Mouse (Mus musculus) cortical plate, adult 2 months (tissue): ENCODE results near the gene Tmod2.

Experiments
- CTCF ChIP-seq: fragments of 200-500 bp; IDR thresholded peaks from 2 replicates; pipeline ENCODE4 v1.5.1; 2011; ENCODE audit warnings: mild to moderate bottlenecking, control low read depth, low read length; ENCODE audit not compliant: insufficient read depth; ENCODE audit errors: extremely low read depth
- POLR2A ChIP-seq: fragments of 200-500 bp; IDR thresholded peaks from 2 replicates; pipeline ENCODE4 v1.6.1; 2011; ENCODE audit warnings: mild to moderate bottlenecking, low read length, control low read depth; ENCODE audit not compliant: insufficient read depth; ENCODE audit errors: extremely low read depth

- TF ChIP-seq CTCF (no peak), POLR2A (no peak)
Observed at GRCm38 (mm10) chr9:75597036-75597435, 14.1 kb downstream of the Tmod2 start.
